Mouse (Mus musculus) erythroblast, embryonic 14.5 days (primary cell): Measurements from ENCODE around the gene Brf1.

Source experiments
- GATA1 ChIP-seq: IDR thresholded peaks from 2 replicates; pipeline ENCODE4 v1.6.1; 2012; ENCODE audit warnings: low read length, inconsistent platforms, mixed read lengths
- TAL1 ChIP-seq: IDR thresholded peaks from 3 replicates; pipeline ENCODE4 v1.6.1; 2012; ENCODE audit warnings: low read length, inconsistent platforms, mixed read lengths

DNA sequence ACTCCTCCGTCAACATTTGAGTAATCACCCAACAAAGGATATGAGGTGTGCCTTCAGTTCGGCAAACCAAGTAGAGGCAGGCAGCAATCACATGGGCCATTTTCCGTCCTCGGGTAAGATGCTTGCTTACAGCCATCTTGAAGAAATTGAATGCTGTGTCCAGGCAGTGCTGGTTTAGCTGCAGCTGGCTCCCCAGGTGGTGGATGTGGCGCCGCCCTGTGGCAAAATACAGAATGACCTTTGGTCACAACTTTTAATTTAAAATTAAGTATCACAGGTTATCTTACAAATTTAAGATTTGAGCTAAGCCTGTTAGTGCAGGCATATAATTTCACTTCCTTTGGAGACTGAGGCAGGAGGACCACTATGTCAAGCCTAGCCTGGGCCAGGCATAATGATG, 12.6 kb downstream of the Brf1 start:
- TF ChIP-seq GATA1 (no peak), TAL1 (no peak)
